Mouse (Mus musculus): ENCODE measurements at regions not wholly inside any gene's neighbourhood (a gene's known extent, or its start where the extent isn't known, plus 50 kb on each side); places are given as distances from the start of the nearest gene placed in this dataset.

- DNase-seq (ENCODE audit: extremely low spot score, low spot score), result no peak
Measured at GRCm38 (mm10) chr12:109881108-109881507, 281.0 kb upstream of the Rtl1 start.

DNA sequence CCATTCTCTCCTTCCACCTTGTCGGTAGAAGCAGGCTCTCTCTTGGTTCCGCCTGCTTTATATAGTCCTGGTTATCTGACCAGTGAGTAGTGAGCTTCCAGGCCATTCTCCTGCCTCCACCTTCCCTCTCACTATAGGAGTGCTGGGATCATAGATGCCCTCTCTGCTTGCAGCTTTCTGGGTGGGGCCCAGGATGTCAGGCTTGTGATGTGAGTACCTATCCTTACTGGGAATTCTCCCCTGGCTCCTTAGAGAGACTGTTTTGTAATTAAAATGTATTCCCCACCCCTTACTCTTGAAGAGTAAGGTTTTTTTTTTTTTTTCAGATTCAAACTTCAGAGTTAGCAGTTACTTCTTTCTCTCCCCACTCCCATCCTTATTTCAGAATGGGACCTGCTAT lies 291.1 kb upstream of the Rtl1 start:
- no peak for DNase-seq (ENCODE audit: extremely low spot score, low spot score)

GRCm38 (mm10) chr12:109892834-109893233 lies 292.7 kb upstream of the Rtl1 start:
- DNase-seq (ENCODE audit: extremely low spot score, low spot score), result no peak

DNA sequence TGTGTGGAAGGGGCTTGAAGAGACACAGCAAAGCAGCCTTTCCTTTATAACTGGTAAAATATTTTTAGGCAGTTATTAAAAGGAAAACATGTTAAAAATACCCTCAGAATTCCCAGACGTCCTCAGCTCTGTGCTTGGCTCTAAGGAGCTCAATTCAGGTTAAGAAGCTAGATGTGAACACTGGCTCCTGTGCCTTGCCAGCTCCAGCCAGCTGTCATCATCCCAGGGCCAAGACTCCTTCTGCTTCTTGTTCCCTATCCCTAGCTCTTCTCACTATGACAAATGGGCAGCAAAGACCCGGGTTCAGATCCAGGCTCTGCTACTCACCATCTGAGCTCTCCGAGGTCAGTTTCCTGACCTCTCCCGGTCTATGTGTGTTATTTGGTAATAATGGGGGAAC lies 293.5 kb upstream of the Rtl1 start:
- no peak for DNase-seq (ENCODE audit: extremely low spot score, low spot score)

DNA sequence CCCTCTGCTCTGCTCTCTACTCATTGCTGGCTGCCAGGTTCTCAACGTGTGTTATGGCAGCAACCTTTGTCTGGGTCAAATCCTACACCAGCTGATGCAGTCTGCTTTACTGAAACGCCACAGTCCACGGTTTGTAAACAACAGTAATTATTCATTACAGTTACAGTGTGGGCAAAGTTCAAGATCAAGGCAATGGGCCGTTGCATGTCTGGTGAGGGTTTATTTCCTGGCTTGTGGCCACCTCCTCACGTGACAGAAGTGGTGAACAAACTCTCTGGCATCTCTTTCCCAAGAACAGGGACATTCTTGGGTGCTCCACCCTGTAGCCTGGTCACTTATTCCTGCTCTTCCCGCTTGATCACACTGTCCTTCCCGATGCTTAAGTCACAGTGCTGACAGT lies 295.3 kb upstream of the Rtl1 start:
- no peak for DNase-seq (ENCODE audit: extremely low spot score, low spot score)

DNA sequence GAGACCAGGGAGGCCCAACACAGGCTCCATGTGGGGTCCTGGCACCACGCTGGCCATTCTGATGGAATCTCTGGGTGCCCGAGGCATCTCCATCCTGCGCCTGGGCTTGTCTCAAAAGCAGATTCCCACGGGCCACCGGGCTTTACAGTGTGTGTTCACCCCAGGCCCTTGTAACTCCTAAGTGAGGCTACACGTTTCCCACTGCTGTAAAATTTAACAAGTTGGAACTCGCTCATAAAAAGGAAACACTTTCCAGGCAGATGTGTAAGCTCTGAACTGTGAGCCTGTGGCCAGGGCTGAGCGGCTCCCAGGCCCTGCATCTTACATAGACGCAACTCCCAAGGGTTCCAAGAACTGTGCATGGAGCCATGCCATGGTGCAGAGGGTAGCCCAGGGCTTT lies 296.3 kb upstream of the Rtl1 start:
- no peak for DNase-seq (ENCODE audit: extremely low spot score, low spot score)

GRCm38 (mm10) chr12:109896906-109897305 lies 296.8 kb upstream of the Rtl1 start:
- no peak for DNase-seq (ENCODE audit: extremely low spot score, low spot score)

GRCm38 (mm10) chr12:109897861-109898385 lies 297.8 kb upstream of the Rtl1 start:
- no peak for DNase-seq (ENCODE audit: extremely low spot score, low spot score)

DNA sequence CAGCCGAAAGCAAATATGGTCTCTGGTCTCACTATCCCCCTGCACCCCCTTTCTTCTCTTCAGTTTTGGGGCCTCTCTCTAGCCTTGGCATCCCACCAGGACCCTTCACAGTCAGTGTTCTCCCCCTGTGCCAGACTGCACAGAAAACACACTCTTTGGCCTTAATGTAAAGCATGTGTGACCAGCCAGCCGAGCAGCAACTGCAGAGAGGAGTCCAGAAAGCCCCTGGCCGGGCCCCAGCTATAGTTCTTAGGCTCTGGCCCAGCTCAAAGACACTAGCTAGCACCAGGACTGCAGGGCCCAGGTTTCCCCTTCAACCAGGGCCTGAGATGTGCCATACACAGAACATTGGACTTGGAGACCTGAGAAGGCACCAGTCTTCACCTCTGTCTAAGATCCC lies 299.3 kb upstream of the Rtl1 start:
- DNase-seq (ENCODE audit: extremely low spot score, low spot score), result no peak

GRCm38 (mm10) chr12:109910966-109911495 lies 310.9 kb upstream of the Rtl1 start:
- DNase-seq (ENCODE audit: extremely low spot score, low spot score), result no peak

- no peak for DNase-seq (ENCODE audit: extremely low spot score, low spot score)
Measured at GRCm38 (mm10) chr12:109911506-109911905, 311.4 kb upstream of the Rtl1 start.

- DNase-seq (ENCODE audit: extremely low spot score, low spot score), result no peak
Measured at GRCm38 (mm10) chr12:109917761-109918160, 317.6 kb upstream of the Rtl1 start.

DNA sequence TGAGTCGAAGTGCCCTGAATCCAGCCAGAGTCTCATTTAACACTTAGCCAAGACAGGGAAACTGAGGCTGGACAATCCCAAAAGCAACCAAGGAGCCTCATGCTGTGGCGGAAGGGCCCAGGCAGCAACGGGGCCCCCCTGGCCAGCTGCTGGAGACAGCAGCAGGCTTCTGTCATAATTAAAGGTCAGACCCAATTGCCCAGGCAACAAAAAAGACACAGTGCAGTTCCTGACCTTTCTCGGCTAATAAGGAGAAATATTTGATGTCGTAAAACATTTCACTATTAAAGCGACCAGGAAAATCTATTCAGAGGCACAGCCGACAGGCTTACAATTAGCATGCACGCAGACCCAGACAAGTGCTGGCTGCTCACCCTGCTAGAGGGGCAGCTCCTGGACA lies 318.8 kb upstream of the Rtl1 start:
- DNase-seq (ENCODE audit: extremely low spot score, low spot score), result no peak

- no peak for DNase-seq (ENCODE audit: extremely low spot score, low spot score)
Measured at GRCm38 (mm10) chr12:109922111-109922510, 322.0 kb upstream of the Rtl1 start.

DNA sequence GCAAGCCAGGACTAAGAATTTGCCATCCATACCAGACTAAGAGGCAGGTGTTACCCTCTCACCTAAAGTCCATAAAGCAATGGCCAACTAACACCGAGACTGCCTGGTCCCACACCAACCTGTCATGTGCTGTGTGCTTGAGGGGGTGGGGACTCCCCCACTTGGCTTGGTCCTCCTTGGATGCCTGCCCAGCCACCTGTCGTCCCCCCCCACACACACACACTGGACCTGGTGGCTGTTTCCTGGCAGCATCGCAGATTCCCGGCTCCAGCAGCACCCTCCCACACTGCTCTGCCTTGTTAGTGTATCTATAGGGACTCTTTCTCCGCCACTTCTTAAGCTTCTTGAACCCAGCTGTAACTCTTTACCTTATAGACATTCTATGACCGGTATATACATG lies 325.7 kb upstream of the Rtl1 start:
- DNase-seq (ENCODE audit: extremely low spot score, low spot score), result no peak

GRCm38 (mm10) chr12:109926643-109927042 lies 326.5 kb upstream of the Rtl1 start:
- no peak for DNase-seq (ENCODE audit: extremely low spot score, low spot score)

DNA sequence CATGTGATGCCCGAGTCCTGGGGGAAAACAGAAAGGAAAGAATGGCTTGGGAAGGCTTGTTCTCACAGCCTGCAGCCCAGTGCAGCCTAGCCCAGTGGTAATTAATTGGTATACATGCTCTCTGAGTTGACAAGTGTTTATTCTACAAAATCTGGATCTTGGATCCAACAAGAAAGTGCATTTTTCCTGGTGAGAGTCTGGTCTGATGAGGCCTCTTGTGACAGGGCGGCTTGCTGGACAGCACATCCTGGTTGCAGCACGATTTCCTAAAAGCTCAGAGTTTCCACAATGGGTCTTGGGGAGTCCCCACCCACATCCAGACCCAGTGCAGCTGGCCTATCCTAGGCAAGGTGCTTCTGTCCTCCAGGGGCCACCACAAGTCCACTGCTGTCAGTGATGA lies 332.7 kb upstream of the Dio3 start:
- no peak for DNase-seq (ENCODE audit: extremely low spot score, low spot score)

DNA sequence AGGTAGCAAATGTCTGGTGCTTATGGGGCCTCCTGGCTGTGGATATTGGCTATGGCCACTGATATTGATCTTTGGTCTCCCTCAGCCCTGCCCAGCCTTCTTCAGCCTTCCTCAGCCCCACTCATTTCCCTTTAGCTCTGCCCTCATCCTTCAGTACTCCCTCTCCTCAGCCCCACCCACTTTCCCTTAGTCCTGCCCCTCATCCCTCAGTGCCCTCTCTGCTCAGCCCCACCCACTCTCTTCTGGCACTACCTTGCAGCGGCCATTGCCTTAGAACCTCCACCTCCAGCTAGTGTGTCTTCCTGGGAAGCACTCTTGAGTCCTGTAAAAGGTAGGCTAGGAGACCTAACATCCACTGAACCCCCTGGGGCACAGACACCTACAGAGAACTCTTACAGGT lies 331.9 kb upstream of the Dio3 start:
- DNase-seq (ENCODE audit: extremely low spot score, low spot score), result no peak

DNA sequence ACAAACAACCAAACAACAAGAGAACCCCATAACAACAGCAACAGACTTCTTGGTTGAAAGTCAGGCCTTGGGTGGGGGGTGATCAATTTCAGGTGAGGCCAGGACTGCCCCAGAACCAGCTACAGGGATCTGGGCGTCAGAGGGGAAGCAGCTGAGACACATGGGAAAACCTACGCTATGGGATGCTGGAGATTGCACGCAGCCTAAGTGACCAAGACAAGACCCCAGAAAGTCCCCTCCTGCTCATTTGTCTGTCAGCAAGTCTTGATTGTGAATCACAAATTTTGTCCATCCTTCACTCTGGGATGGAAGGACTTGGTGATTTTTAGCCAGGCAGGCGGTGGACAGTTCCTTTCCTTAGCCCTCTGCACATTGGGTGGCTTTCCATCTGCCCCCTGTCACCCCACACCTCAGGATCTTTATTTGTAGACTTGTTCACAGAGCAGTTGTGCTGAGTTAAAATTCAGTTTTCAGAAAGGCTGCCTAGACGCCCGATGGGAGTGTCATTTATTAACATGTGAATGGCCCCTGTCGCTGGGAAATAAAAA lies 330.9 kb upstream of the Dio3 start:
- no peak for DNase-seq (ENCODE audit: extremely low spot score, low spot score)

- DNase-seq (ENCODE audit: extremely low spot score, low spot score), result peak; percentile 69
Measured at GRCm38 (mm10) chr12:109948434-109948984, 330.4 kb upstream of the Dio3 start.

DNA sequence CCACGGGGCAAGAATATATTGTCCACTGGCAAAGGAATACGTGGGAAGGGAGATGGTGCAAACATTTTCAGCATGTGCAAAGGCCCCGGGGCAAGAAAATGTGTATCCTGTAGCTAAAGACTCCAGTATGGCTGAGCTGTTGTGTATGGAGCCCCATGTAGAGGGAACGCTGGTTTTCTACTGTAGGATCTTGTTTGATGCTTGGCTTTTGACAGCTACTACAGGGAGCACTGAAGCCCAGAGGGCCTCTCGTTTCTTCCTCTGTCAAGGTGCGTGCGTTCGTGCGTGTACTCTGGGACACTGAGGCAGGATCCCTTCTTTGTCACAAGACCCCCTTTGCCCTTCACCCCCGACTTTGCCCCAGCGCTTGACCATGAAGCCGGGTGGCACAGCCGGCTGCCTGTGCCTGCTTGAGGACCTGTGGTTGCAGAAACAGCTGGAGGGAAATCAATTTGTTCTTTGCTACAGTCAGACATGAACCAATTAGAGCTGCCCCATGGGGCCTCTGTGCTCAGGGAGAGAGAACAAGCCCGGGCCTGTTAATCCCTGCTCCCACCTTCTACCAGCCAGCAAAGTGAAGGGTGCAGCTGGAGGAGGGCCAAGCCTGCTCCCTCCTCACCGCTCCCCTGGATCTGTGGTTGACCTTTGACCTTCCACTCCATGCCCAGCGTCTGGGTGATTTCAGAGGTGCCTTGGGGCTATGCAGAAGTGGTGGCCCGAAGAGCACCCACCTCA lies 329.5 kb upstream of the Dio3 start:
- DNase-seq (ENCODE audit: extremely low spot score, low spot score), result peak; percentile 35

- DNase-seq (ENCODE audit: extremely low spot score, low spot score), result peak; percentile 44
Measured at GRCm38 (mm10) chr12:109950632-109951031, 328.2 kb upstream of the Dio3 start.

DNA sequence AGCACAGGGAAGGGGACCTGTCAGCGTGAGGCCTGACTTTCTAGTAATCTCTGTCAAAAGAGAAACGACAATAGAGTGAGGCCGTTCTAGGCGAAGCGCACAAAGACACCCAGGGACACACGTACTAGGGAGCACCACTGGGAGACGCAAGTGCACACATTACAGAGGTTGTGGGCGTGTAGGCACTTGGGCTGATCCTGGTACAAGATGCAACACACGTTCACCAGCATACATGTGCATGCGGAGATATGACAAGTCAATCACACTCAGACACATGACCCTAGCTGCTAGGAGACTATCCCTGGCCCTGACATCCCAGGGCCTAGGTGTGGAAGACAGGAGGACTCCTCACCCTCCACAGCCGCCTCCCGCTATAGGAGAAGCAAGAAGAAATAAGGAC lies 327.4 kb upstream of the Dio3 start:
- no peak for DNase-seq (ENCODE audit: extremely low spot score, low spot score)
